Mouse (Mus musculus) megakaryocyte-erythroid progenitor cell, adult 5 weeks (primary cell): ENCODE data around the gene Tdrd7. TPM values are rescaled to one million over a fixed set of nuclear protein-coding genes. Genes with fewer than 3 reads are reported as not detected.

Source experiments
- polyA plus RNA-seq: library from polyadenylated mRNA; stranded (reverse); fragments of >175 nt; gene quantifications from 2 replicates; pipeline ENCODE4 v1.2.3, GENCODE M21; 2012

Gene Tdrd7
- polyA plus RNA-seq, result 2.4 and 2.5 TPM in 2 replicates

GRCm38 (mm10) chr4:45964771-45965439 is at the start of gene Tdrd7:
TSS of gene Tdrd7 (plus strand) at chr4:45965334.

GRCm38 (mm10) chr4:46038892-46039751 is 74.0 kb downstream of the Tdrd7 start, which contains the start of gene Tmod1:
TSS of gene Tmod1 (plus strand) at chr4:46038935.

Other genes with a start within 250 kb of the Tdrd7 start
- 14.3 and 40.4 TPM in 2 replicates for gene Aldh1b1, start 166.3 kb upstream of the Tdrd7 start, polyA plus RNA-seq
- not detected in 2 replicates for gene Igfbpl1, start 138.4 kb upstream of the Tdrd7 start, polyA plus RNA-seq
- gene Stra6l, start 116.7 kb upstream of the Tdrd7 start, polyA plus RNA-seq, result not detected in 2 replicates
- gene Ccdc180, start 75.0 kb upstream of the Tdrd7 start, polyA plus RNA-seq, result 0.06 and 0.11 TPM in 2 replicates
- gene Tmod1, start 73.6 kb downstream of the Tdrd7 start, polyA plus RNA-seq, result 0.43 and 0.47 TPM in 2 replicates
- 12.2 and 21.2 TPM in 2 replicates for gene Ncbp1, start 173.3 kb downstream of the Tdrd7 start, polyA plus RNA-seq
- 14.2 and 15.4 TPM in 2 replicates for gene Tstd2, start 173.4 kb downstream of the Tdrd7 start, polyA plus RNA-seq
- 27.6 and 33.1 TPM in 2 replicates for gene Xpa, start 231.0 kb downstream of the Tdrd7 start, polyA plus RNA-seq